Mouse (Mus musculus) megakaryocyte-erythroid progenitor cell, adult 5-6 weeks (primary cell): ENCODE results near the gene Gm49366. TPM values are rescaled to one million over a fixed set of nuclear protein-coding genes. Genes with fewer than 3 reads are reported as not detected.
"Not testable (repeated sequence)": the region's sequence is repeated elsewhere in the genome, so short reads cannot be mapped to it uniquely, and the experiment has no call there.

Source experiments
- ATAC-seq: replicated peaks from 2 replicates; pipeline ENCODE4 v1.8.0; 2016; ENCODE audit warnings: mild to moderate bottlenecking, inconsistent platforms; ENCODE audit not compliant: severe bottlenecking, poor library complexity, low FRiP score, low TSS enrichment
- total RNA-seq, 2 experiments: library from RNA; stranded (forward) in 1 of 2; stranded (reverse) in 1 of 2; fragments of 200-1000, 215-1000 nt in 1 of 2; fragments of >200 nt in 1 of 2; fragmentation: Nextera tagmentation in 1 of 2; gene quantifications; 2 replicates each; pipeline ENCODE4 v1.2.3; 2014 to 2017

Gm49366 gene
- total RNA-seq (2014; fragmentation: Nextera tagmentation) (not detected in 2 replicates), total RNA-seq (2017) (not detected in 2 replicates)

DNA sequence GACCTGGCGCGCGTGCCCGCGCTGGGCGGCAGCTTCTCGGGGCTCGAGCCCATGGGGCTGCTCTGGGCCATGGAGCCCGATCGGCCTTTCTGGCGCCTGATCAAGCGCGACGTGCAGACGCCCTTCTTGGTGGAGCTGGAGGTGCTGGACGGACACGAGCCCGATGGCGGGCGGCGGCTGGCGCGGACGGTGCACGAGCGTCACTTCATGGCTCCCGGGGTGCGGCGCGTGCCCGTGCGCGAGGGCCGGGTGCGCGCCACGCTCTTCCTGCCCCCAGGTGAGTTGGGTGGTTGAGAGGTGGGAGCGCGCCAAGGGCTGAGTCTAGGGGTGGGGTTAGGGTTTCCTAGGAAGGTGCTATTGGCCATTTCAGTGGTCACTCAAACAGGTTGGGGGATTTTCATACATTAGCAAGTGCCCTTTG, at the start of gene Gm49366:
TSS of gene Gm49366 (plus strand) at position 245 of the 421 bp plus-strand sequence.
- not testable (repeated sequence) for ATAC-seq

DNA sequence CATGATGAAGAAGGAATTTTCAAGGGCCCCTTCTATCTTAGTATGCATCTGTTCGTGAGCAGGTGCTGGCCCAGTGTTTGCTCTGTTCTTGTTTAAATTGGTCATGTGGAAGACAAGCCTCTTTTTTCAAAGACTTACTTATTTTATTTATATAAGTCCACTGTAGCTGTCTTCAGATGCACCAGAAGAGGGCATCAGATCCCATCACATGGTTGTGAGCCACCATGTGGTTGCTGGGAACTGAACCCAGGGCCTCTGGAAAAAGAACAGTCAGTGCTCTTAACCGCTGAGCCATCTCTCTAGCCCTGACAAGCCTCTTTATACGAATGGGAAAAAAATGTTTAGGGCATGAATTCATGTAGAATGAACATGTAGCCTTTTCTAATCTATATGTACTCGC, 49.4 kb upstream of the Gm49366 start:
- ATAC-seq: no peak

DNA sequence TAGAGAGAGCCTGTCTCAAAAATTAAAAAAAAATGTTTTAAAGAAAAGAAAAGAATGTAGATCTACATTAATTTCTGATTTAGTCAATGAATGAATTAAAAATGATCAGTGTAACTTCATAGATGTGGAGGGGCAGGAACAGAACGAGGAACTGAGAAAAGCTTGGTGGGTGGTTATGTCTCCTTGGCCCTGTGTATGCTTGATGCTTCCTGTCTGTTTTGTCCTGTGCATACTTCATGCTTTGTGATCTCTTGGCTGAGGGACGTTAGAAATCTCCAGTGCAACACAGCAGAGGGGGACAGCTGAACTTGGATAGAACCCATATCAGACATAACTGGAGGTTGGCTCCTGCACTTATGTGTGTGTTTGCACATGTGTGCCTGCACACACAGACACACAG, 41.5 kb upstream of the Gm49366 start:
- no peak for ATAC-seq

DNA sequence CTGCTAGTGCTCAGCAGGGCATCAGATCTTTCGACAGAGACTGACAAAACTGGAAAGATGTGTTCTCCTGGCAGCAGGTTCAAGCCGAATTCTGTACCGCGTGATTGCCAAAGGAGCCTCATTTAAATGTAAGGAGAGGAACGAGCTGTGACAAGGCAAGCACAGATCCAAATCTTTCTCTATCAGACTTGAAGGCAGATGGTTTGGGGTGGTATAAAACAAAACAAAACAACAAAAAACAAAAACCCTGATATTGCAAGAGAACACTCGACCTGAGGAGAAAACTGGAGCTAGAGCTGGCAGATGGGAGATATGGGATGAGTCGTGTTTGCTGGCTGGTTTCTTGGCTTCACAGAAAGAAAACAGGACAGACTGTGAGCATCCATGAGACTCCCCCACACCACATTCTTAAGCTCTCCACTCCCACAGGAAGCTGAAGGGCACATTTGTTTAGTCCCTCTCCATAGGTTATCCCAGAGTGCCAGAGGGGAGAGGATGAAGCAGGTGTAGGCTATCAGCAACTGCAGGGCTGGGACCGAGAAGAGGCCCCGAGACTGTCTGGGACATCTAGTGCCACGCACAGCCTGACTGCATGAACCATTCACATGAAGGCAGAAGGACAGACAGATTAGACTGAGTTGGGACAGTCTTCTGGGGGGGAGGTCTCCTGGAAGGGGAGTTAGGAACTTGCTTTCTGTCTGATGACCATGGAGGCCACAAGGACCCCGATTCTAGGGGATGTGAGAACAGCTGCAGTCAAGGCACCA, 40.2 kb upstream of the Gm49366 start:
- ATAC-seq: peak; percentile 60; the same call in 1 of the 2 replicates

DNA sequence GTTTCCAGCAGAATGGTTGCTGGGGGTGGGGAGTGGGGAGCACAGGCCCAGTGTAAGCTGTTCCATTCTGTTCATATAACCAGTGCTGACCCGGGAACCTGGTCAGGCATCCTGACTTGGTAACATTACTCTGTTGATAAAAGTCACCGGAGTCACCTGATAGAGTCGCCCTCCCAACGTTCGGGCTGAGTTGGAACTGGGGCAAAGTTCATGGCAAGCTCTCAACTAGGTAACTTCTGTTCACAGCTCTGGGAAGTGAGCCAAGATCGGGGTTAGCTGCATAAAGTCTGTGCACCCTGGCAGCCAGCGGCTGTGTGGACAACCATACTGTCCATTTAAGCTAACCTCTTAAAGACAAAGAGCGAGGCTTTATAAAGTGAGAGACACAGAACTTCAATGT, 39.5 kb upstream of the Gm49366 start:
- ATAC-seq: peak; percentile 76

DNA sequence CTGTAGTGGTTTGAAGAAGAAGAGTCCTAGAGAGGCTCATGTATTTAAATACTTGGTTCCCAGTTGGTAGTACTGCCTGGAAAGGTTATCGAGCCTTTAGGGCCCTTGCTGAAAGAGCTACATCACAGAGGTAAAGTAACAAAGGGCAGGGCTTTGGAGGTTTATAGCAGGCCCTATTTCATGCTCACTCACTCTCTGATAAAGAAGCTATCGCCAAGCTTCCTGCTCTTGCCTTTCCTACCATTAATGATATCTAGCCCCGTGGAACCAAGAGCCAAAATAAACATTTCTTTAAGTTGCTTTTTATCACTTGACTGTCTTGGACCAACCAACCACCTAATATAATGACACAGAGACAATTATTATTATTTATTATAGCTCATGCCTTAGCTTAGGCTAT, 38.3 kb upstream of the Gm49366 start:
- ATAC-seq: no peak

DNA sequence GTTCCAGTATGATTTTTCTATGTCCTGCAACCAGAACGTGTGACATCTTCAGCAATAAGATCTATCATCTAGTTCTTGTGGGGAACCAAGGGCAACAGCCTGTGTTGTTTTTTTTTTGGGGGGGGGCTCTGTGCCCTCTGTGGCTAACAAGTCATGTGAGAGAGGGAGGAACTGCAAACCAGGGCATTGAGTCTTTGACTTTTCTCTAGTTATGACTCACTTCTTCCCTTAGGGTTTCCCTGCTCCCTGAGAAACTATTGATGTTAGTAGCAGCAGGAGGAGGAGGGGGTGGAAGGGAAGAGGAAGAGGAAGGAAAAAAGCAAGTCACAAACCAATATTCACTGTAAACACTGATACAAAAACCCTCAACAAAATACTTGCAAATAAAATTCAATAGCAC, 34.9 kb upstream of the Gm49366 start:
- ATAC-seq: no peak

DNA sequence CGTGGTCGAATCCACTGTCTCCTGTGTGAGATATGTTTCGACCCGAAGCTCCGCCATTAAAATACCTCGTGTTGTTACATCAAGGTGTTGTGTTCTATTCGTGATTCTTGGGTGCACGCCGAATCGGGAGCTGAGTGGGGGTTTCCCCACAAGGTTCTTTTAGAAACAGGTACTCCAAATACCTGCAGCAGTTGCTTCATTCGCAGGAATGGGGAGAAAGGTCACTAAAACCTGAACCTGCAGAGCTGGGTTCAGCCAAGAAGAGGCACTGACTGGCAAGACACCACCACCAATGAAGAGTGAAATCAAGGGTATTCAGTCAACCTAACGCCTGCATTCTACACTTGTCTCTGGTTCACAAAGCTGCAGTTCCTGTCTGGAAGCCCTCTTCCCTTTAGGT, 30.5 kb upstream of the Gm49366 start:
- no peak for ATAC-seq

DNA sequence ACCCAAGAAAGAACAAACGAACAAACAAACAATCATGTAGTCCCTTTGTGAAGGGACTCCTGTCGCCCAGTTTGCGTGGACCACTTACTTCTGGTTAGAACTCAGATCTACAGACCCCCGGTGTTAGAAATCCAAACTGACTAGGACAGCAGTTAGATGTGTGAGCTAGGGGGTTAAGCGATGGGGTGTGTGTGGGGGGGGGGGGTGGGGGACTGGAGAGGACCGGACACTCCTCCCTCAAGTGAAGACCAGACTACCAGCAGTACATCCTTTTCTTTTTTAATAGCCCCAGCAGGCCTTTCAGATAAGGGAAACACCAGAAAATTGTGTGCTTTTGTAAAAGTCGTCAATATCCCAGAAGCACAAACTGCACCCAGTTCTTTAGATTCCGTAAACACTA, 30.0 kb upstream of the Gm49366 start:
- no peak for ATAC-seq

DNA sequence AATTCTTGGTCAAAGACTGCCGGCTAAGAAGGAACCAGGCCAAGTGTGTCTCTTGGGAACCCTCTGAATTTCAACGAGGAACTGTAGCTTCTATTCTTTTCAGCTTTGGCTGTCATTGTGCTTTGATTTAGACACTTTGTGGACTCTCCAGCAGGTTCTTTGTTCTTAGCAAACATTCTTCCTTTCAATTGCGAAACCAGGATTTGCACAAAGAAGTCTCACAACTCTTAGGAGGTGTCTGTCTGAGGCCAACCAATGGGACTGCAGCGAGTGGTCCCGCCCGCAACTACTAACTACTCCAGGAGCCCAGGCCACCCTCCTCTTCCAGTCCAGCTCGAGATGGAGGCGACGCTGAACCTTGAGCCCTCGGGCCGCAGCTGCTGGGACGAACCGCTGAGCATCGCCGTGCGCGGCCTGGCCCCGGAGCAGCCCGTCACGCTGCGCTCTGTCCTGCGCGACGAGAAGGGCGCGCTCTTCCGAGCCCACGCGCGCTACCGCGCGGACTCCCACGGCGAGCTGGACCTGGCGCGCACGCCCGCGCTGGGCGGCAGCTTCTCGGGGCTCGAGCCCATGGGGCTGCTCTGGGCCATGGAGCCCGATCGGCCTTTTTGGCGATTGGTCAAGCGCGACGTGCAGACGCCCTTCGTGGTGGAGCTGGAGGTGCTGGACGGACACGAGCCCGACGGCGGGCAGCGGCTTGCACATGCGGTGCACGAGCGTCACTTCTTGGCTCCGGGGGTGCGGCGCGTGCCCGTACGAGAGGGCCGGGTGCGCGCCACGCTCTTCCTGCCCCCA, 29.4 kb upstream of the Gm49366 start, which contains the start of gene Acot1:
TSS of gene Acot1 (plus strand) at position 320 of the 795 bp plus-strand sequence.
- peak; percentile 59 for ATAC-seq

DNA sequence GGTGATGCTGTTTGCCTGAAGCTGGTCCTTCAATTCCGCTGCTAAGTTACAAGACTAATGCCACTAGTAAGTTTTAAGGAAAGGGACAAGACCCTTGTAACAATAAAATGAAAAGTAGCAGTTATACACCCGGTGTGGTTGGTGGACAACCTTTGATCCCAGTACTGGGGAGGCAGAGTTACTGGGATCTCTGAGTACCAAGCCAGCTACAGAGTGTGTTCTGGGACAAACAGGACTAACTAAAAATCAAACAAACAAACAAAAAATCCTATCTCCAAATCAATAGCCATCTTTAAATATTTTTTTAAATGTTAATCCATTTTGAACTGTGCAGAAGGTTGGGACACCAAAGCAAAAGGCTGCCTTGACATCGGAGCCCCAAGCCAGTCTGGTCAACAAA, 28.5 kb upstream of the Gm49366 start:
- no peak for ATAC-seq

DNA sequence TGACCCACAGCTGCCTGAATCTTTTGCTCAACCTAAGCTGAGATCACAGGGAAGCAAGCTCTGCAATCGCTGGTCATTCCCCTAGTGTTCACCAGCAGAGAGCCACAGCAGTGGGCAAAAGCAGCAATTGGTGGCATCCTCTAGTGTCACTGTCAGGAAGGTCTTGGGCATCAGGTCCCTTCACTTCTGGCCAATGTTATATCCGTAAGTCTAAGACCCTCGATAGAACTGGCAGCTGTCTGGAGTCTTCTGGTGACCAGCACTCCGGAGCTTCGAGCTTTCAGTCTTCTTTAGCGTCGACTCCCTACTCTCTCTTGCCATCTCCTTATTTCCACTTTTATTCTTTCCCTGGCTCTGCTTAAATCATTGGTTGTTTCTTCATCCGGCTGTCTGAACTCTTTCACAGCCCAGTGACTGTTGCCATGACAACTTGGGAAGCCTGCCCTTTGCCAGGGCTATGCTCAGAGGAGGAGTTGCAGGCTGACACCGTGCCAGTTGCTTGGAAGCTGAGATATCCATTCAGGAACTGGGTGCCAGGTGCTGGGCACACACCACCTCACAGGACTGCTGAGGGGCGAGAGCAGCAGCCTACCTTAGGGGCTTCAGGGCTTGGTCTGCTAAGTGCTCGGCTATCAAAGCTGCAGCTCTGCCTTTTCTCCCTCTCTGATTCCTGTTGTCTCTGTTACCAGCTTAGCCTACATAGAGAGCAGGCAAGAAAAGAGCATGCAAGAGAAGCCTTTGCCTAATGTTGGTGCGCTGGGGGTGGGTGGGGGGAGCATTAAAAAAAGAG, 27.3 kb upstream of the Gm49366 start:
- ATAC-seq: no peak

DNA sequence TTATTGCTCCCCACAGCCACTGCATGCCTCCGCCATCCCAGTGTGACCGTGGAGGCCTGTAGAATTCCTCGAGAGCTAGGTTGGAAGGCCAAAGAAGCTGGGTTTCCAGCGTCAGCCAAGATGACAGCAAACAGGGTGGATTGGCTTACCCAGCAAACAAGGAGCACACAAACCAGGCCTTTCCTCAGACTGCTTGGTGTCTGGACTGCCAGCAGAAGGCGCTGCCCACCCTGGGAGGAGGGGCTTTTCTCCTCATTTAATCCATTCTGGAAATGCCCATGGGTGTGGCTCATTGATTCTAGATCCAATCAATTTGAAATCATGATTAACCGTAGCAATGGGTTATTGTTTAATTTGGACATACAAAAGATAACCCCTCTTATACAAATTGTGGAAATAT, 25.6 kb upstream of the Gm49366 start:
- no peak for ATAC-seq

DNA sequence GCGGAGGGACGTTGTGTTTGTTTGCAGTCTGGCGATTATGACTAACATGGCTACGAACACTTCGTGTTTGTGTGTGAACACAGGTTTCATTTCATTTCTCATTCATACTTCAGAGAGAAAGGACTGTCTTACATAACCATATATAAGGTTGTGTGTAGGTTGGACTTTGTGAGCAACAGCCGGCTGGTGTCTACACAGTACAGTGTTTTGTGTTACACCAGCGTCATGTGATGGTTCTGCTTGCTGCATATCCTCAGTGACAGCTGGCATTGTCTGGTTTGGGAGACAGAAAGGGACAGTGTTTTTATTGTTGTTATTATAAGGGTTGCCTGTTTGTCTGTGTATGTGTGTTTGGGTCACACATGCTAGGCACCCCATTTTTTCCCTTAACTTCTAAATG, 25.0 kb upstream of the Gm49366 start:
- no peak for ATAC-seq

DNA sequence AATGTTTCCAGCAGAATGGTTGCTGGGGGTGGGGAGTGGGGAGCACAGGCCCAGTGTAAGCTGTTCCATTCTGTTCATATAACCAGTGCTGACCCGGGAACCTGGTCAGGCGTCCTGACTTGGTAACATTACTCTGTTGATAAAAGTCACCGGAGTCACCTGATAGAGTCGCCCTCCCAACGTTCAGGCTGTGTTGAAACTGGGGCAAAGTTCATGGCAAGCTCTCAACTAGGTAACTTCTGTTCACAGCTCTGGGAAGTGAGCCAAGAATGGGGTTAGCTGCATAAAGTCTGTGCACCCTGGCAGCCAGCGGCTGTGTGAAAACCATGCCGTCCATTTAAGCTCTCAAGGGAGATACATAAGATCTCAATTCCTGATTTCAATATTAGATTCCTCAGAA, 18.2 kb upstream of the Gm49366 start:
- ATAC-seq: peak; percentile 87

DNA sequence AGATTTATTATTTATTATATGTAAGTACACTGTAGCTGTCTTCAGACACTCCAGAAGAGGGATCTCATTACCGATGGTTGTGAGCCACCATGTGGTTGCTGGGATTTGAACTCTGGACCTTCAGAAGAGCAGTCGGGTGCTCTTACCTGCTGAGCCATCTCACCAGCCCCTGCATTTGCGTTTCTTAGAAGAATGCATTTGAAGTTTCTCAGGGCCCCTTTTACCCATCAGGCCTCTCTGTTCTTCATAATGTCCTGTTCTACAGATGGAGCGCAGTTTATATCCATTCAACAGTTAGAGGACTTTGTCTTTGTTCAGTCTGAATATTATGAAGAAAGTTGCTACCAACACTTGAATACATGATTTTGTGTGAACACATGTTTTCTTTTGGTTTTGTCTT, 16.5 kb upstream of the Gm49366 start:
- ATAC-seq: not testable (repeated sequence)

DNA sequence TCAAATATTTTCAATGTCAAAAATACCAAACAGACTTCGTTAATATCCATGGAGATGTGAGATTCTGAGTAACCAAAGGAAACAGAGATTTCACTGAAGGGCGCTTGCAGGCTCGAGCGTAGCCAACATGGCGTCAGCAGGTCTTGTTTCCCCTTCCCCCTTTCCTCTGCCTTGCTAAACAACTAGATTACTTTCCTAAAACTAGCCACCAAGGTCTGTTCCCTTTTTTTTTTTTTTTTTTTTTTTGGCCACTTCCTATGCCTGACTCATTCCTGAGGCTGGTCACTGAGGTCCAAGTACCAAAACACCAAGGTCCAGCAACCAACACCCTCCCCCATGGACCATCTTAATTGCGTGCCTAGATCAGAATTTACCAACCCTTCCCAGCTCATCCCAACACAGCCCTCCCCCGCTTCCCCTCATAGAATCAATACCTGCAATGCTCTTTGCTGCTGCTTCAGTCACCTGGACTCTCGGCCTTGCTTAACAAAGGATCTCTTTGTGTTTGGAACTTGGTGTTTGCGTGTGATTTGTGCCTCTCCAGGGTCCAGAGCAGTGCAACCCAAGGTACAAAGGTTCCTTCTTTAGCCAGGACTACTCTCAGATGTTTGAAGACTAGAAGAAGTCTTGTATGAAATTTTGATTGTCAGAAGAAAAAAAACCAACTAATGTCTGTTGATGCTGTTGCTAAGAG, 15.5 kb upstream of the Gm49366 start:
- no peak for ATAC-seq

DNA sequence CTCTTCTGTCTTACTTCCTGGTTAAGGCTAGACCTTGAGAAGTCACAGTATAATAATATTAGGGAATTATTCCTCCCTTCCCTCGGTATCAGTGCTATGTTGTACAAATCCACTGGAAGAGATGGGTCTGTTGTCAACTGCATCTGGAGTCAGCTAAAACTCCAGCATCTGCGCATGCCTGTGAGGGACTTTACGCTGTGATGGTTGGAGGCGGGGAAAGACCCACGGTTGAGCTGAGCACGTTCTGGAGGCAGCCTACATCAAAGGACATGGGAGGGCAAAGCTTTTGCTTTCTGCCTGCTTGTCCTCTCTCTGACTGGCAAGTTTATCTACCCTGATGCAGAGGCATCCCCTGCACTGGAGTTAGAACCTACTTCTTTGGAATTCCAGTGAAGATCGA, 12.8 kb upstream of the Gm49366 start:
- ATAC-seq: no peak

DNA sequence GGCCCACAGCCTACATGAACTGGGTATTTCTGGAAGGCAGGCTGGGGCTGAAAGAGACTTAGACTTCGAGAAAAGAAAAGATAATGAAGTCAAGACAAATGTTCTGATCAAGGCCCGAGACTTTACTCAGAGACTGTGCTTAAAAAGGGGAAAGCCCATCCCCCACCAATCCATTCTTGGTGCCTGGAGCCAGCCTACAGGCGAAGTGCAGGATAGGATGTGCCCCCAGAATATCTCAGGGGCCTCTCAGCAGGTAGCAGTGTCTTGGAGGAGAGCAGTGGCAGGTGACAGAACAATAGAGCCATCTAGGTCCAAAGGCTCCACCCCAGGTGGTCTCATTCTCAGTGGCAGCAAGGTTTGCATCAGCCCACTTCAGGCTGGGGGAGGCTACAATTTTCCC, 10.4 kb upstream of the Gm49366 start:
- ATAC-seq: not testable (repeated sequence)
